ENCODE assay signal across 7 mouse cellular contexts in genomic region chr7:67462591-67462990, GRCm38 (mm10).
DNase-seq lines count a peak whose midpoint lies in the region; ATAC-seq lines count a peak whose summit lies in the region.

No protein-coding gene starts in this region.

- peak overlapping the region; percentile 64; the same call in 1 of the 2 replicates for H3K27ac ChIP-seq in kidney, embryonic 15.5 days
- H3K27ac ChIP-seq in heart, embryonic 11.5 days (ENCODE audit: low read depth, low read length), result peak overlapping the region; percentile 71; the same call in 1 of the 2 replicates
- peak overlapping the region; percentile 26; the same call in 1 of the 2 replicates for H3K27ac ChIP-seq in hindbrain, embryonic 15.5 days (replicated peaks)
- peak overlapping the region; percentile 88 for H3K27ac ChIP-seq in macrophage

- WGBS in kidney, embryonic 15.5 days, result 46% methylated on average over 9 of the region's 9 CpGs
- WGBS in heart, embryonic 11.5 days (ENCODE audit: insufficient replicate concordance), result 19% methylated on average over 9 of the region's 9 CpGs
- WGBS in hindbrain, embryonic 15.5 days, result 41% methylated on average over 9 of the region's 9 CpGs
- WGBS in macrophage (ENCODE audit: missing documents), result 72% methylated on average over 8 of the region's 9 CpGs

- H3K4me2 ChIP-seq in kidney, embryonic 15.5 days, result no peak overlapping the region
- 0 out of 2 replicates have a peak overlapping the region, but pooled peaks have one; percentile 15 for H3K4me2 ChIP-seq in heart, embryonic 11.5 days
- no peak overlapping the region for H3K4me2 ChIP-seq in hindbrain, embryonic 15.5 days

- H3K27me3 ChIP-seq in kidney, embryonic 15.5 days, result no peaks in the 10 kb centered on the region
- no peaks in the 10 kb centered on the region for H3K27me3 ChIP-seq in heart, embryonic 11.5 days (ENCODE audit: control insufficient read depth, insufficient read depth, low read length)
- no peaks in the 10 kb centered on the region for H3K27me3 ChIP-seq in hindbrain, embryonic 15.5 days

- DNase-seq in kidney, adult 9 months, result no peak
- DNase-seq in layer of hippocampus, adult 9-11 months, result no peak

- peaks cover 41% of the 10 kb centered on the region for H3K4me1 ChIP-seq in kidney, embryonic 15.5 days
- H3K4me1 ChIP-seq in heart, embryonic 11.5 days (ENCODE audit: control insufficient read depth, insufficient read depth, low read length), result peaks cover 49% of the 10 kb centered on the region
- peaks cover 16% of the 10 kb centered on the region for H3K4me1 ChIP-seq in hindbrain, embryonic 15.5 days (replicated peaks)

- H3K4me3 ChIP-seq in kidney, embryonic 15.5 days (replicated peaks), result no peak overlapping the region
- H3K4me3 ChIP-seq in heart, embryonic 11.5 days (ENCODE audit: low read depth, low read length), result no peak overlapping the region
- no peak overlapping the region for H3K4me3 ChIP-seq in hindbrain, embryonic 15.5 days
- no peak overlapping the region for H3K4me3 ChIP-seq in macrophage (ENCODE audit: inconsistent target)

- H3K9me3 ChIP-seq in kidney, embryonic 15.5 days (replicated peaks), result no peaks in the 10 kb centered on the region
- H3K9me3 ChIP-seq in heart, embryonic 11.5 days (replicated peaks; ENCODE audit: control insufficient read depth, low read length), result no peaks in the 10 kb centered on the region
- H3K9me3 ChIP-seq in hindbrain, embryonic 15.5 days, result no peaks in the 10 kb centered on the region

- no peaks in the 10 kb centered on the region for H3K79me2 ChIP-seq in macrophage (ENCODE audit: inconsistent target)

- no peak for ATAC-seq in kidney, embryonic 15.5 days (replicated peaks; ENCODE audit: low FRiP score)
- ATAC-seq in heart, embryonic 11.5 days (replicated peaks; ENCODE audit: insufficient number of reproducible peaks, low FRiP score, low TSS enrichment), result no peak
- peak; percentile 36; the same call in 1 of the 2 replicates for ATAC-seq in hindbrain, embryonic 15.5 days (ENCODE audit: low FRiP score, low read depth)
- ATAC-seq in megakaryocyte-erythroid progenitor cell, adult 5-6 weeks (replicated peaks; ENCODE audit: low FRiP score, low TSS enrichment, poor library complexity, severe bottlenecking), result no peak

- H3K36me3 ChIP-seq in kidney, embryonic 15.5 days, result no peaks in the 10 kb centered on the region
- H3K36me3 ChIP-seq in heart, embryonic 11.5 days (ENCODE audit: control insufficient read depth, insufficient read depth, low read length), result no peaks in the 10 kb centered on the region
- no peaks in the 10 kb centered on the region for H3K36me3 ChIP-seq in hindbrain, embryonic 15.5 days
- H3K36me3 ChIP-seq in macrophage (ENCODE audit: inconsistent target), result no peaks in the 10 kb centered on the region

- no peak overlapping the region for H3K9ac ChIP-seq in kidney, embryonic 15.5 days
- 0 out of 2 replicates have a peak overlapping the region, but pooled peaks have one; percentile 44 for H3K9ac ChIP-seq in heart, embryonic 11.5 days (ENCODE audit: low read depth, low read length)
- no peak overlapping the region for H3K9ac ChIP-seq in hindbrain, embryonic 15.5 days

Comparison
In these comparisons a context has a peak if more than half of its experiments do, and no peak if none do; other contexts are left out.
1. H3K27ac ChIP-seq: peak in every context shown above with its lines; median percentile 88 in macrophage; 71 in heart, embryonic 11.5 days; 64 in kidney, embryonic 15.5 days; 26 in hindbrain, embryonic 15.5 days.